Mouse (Mus musculus) forebrain, embryonic 14.5 days (tissue): ENCODE data around the gene E130208F15Rik. TPM values are rescaled to one million over a fixed set of nuclear protein-coding genes. Genes with fewer than 3 reads are reported as not detected.

Experiments used
- ATAC-seq: fragments of 200-750 bp; cut with Nextera tagmentation; 2 replicates; pipeline ENCODE4 v1.8.0; 2017; ENCODE audit warnings: mild to moderate bottlenecking, moderate library complexity
- DNase-seq: peaks from one replicate; pipeline ENCODE4 v3.0.0-alpha.2; 2015; ENCODE audit warnings: low spot score
- H3K27ac ChIP-seq: fragments of 300-500 bp; sonication (generic); 2 replicates; pipeline ENCODE4 v1.5.1; 2014; ENCODE audit warnings: low read depth, mild to moderate bottlenecking, control low read depth, low read length, moderate library complexity
- H3K27me3 ChIP-seq: fragments of 300-500 bp; sonication (generic); replicated peaks from 2 replicates; pipeline ENCODE4 v1.6.1; 2014; ENCODE audit warnings: low read length, control low read depth, mixed read lengths; ENCODE audit not compliant: control insufficient read depth, insufficient read depth
- H3K36me3 ChIP-seq: fragments of 300-500 bp; sonication (generic); 2 replicates; pipeline ENCODE4 v1.6.1; 2014; ENCODE audit warnings: low read length, control low read depth; ENCODE audit not compliant: control insufficient read depth, insufficient read depth
- H3K4me1 ChIP-seq: fragments of 300-500 bp; sonication (generic); 2 replicates; pipeline ENCODE4 v1.6.1; 2014; ENCODE audit warnings: antibody characterized with exemption, low read length, control low read depth; ENCODE audit not compliant: control insufficient read depth, insufficient read depth
- H3K4me2 ChIP-seq: fragments of 300-500 bp; sonication (generic); 2 replicates; pipeline ENCODE4 v1.6.1; 2014; ENCODE audit warnings: mild to moderate bottlenecking, control low read depth, low read length
- H3K4me3 ChIP-seq: fragments of 300-500 bp; sonication (generic); 2 replicates; pipeline ENCODE4 v1.5.1; 2014; ENCODE audit warnings: low read depth, low read length, control low read depth
- H3K9ac ChIP-seq: fragments of 300-500 bp; sonication (generic); 2 replicates; pipeline ENCODE4 v1.6.1; 2014; ENCODE audit warnings: mild to moderate bottlenecking, low read length, control low read depth, moderate library complexity
- H3K9me3 ChIP-seq: fragments of 300-500 bp; sonication (generic); replicated peaks from 2 replicates; pipeline ENCODE4 v1.6.1; 2016; ENCODE audit warnings: low read length, control low read depth, mixed read lengths; ENCODE audit not compliant: control insufficient read depth
- WGBS: fragments of 180-500 bp; shearing (Covaris S2); extraction: QIAGEN DNeasy Blood & Tissue Kit; methylation state at CpG from one replicate; pipeline ENCODE4 v1.1.7; 2014; 5-methylcytosine and 5-hydroxymethylcytosine counted together
- polyA plus RNA-seq: library from polyadenylated mRNA; unstranded; fragments of >200 nt; fragmentation: Nextera tagmentation; extraction: Ambion mirVana; gene quantifications from 2 replicates; pipeline ENCODE4 v1.2.1, GENCODE M21; 2014

E130208F15Rik gene
- polyA plus RNA-seq, 1 experiment from 2014 or later, result not detected

DNA sequence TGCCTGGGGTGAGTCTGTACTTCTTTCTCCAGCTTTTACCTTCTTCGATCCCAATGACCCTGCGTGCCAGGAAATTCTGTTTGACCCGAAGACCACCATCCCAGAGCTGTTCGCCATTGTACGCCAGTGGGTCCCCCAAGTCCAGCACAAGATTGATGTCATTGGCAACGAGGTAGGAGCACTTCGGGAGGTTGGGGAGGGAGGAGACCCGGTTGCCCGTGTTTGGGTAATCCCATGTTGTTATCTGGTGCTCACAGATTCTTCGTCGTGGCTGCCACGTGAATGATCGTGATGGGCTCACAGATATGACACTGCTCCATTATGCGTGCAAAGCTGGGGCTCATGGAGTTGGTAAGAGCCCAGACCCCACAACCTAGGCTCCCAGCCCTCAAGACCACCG, 24.7 kb upstream of the E130208F15Rik start:
- peaks cover 13% of the 10 kb centered on the region for H3K4me1 ChIP-seq
- ATAC-seq (no peak), DNase-seq (no peak)
- no peak overlapping the region for H3K9ac ChIP-seq
- no peaks in the 10 kb centered on the region for H3K27me3 ChIP-seq
- H3K4me3 ChIP-seq, result no peak overlapping the region
- no peaks in the 10 kb centered on the region for H3K9me3 ChIP-seq
- peaks cover 82% of the 10 kb centered on the region for H3K36me3 ChIP-seq
- H3K4me2 ChIP-seq, result no peak overlapping the region
- 95% methylated on average over 15 of the region's 15 CpGs for WGBS
- H3K27ac ChIP-seq, result no peak overlapping the region

DNA sequence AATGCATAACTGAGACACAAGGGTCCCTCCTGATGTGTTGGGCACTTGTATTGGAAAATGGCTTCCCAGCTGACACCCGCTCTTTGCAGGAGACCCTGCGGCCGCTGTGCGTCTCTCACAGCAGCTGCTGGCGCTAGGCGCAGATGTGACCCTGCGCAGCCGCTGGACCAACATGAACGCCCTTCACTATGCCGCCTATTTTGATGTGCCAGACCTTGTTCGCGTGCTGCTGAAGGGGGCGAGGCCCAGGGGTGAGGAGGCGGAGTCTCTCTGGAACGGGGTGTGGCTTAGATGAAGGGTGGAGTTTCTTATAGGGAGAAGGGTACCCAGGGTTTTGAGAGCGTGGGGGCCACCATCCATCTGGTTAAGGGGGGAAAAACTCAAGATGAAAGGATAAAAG, 24.3 kb upstream of the E130208F15Rik start:
- 82% methylated on average over 16 of the region's 16 CpGs for WGBS
- DNase-seq, result no peak
- Histone ChIP-seq H3K9ac (no peak overlapping the region), H3K9me3 (no peaks in the 10 kb centered on the region), H3K27ac (no peak overlapping the region), H3K4me2 (no peak overlapping the region), H3K4me1 (peaks cover 11% of the 10 kb centered on the region), H3K27me3 (no peaks in the 10 kb centered on the region), H3K36me3 (peaks cover 87% of the 10 kb centered on the region), H3K4me3 (no peak overlapping the region)
- ATAC-seq, result no peak

DNA sequence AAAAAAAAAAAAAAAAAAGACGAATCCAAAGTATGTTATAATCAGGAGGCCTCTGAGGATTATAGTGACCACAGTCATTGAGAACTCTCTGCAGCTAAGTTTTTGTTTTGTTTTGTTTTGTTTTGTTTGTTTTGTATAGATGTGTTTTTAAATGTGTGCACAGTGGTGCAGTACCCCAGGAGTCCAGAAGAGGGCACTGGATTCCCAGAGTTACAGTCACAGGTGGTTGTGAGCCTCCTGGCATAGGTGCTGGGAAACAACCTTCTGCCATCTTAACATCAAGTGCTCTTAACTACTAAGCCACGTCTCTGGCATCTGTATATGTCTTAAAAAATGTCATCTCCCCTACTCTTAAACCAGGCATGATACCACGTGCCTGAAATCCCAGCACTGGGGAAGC, 20.6 kb upstream of the E130208F15Rik start:
- no peaks in the 10 kb centered on the region for H3K27me3 ChIP-seq
- WGBS, result 50% methylated on average over 3 of the region's 3 CpGs
- no peaks in the 10 kb centered on the region for H3K4me1 ChIP-seq
- no peak overlapping the region for H3K4me2 ChIP-seq
- peaks cover 88% of the 10 kb centered on the region for H3K36me3 ChIP-seq
- ATAC-seq (0 out of 2 replicates have a peak, but pooled peaks have one; percentile 16), DNase-seq (peak; percentile 59)
- no peak overlapping the region for H3K27ac ChIP-seq
- H3K9me3 ChIP-seq, result no peaks in the 10 kb centered on the region
- H3K4me3 ChIP-seq, result no peak overlapping the region
- no peak overlapping the region for H3K9ac ChIP-seq

DNA sequence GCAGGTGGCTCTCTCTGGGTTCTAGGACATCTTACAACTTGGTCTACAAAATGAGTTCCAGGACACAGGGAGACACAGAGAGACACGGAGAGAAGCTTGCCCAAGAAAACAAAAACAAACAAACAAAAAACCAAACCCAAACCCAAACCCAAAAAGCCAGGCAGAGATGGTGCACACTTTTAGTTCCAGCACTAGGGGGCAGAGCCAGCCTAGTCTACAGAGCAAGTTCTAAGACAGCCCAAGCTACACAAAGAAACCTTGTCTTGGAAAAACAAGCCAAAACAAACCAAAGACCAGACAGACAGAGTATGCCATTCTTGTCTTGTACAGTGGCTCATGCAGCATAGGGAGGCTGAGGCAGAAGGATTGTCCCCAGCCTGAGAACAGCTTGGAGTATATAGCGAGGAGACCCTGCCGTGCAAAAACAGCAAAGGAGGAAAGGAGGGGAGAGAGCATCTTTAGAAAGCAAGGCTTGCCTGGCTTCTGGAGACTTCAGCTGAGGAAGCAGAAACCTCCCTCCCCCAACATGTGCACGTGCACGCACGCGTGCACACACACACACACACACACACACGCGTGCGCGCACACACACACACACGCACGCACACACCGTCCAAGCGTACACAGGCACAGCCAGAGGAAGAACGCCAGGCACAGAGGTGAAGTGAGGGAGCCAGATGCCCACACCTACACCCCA, 15.3 kb upstream of the E130208F15Rik start:
- Histone ChIP-seq H3K9me3 (no peaks in the 10 kb centered on the region), H3K27ac (no peak overlapping the region), H3K36me3 (peaks cover 54% of the 10 kb centered on the region), H3K4me2 (no peak overlapping the region), H3K4me1 (peaks cover 6% of the 10 kb centered on the region), H3K9ac (no peak overlapping the region), H3K27me3 (no peaks in the 10 kb centered on the region), H3K4me3 (no peak overlapping the region)
- WGBS, result 95% methylated on average over 16 of the region's 16 CpGs
- DNase-seq, result peak; percentile 41
- ATAC-seq, result no peak

DNA sequence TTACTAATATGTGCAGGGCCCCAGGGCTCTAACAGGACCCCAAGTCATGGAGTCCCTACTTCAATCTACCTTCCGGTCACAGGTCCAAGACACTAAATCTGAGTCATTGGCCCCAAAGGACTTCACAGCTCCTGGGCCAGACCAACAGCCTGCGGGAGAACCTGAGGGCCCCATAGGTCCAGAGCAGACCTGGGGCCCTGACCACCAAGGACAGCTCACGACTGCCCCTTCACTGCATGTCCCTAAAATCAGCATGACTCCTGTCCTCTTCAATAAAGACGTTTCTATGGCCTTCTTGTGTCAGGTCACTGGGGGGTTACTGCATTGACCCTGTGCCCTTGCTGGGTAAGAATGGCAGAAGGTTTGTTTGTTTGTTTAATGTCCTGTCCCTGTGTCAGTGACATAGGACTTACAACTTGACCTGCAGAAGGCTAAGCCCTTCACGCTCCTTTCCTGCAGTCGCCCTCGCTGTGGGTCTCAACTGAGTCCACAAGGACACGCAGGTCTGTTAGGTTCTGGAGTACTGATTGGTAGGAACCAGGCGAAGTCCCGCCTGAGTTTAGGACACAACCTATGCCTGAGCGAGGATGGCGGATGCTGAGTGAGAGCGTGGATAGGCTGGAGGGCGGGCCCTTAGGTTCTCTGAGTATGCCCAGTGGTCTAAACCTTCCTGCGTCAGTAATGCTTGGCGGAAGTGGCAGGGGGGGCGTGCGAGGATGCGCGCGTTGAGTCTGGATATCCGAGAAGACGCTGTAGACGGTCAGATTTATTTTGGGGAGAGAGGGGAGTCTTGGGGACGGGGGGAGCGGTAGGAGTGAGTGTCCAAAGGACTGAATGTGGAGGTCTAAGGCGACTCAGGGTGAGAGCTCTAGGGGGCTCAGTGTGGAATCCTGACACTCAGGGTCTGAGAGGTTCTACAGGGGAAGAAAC, 13.2 kb upstream of the E130208F15Rik start, which contains the start of gene Alkbh6:
Alkbh6 (plus strand) TSS at position 642 of the 930 bp plus-strand sequence.
- Histone ChIP-seq H3K4me3 (peak within 1 kb of the TSS; percentile 54), H3K9me3 (no peaks in the 10 kb centered on the region), H3K4me2 (peak within 1 kb of the TSS; percentile 92), H3K9ac (peak within 1 kb of the TSS; percentile 77), H3K27me3 (no peaks in the 10 kb centered on the region), H3K4me1 (peaks cover 6% of the 10 kb centered on the region), H3K36me3 (peaks cover 44% of the 10 kb centered on the region), H3K27ac (peak within 1 kb of the TSS; percentile 28; the same call in 1 of the 2 replicates)
- DNase-seq, result peak; percentile 98
- peak; percentile 100 for ATAC-seq
- 5% methylated on average over 27 of the region's 27 CpGs for WGBS

DNA sequence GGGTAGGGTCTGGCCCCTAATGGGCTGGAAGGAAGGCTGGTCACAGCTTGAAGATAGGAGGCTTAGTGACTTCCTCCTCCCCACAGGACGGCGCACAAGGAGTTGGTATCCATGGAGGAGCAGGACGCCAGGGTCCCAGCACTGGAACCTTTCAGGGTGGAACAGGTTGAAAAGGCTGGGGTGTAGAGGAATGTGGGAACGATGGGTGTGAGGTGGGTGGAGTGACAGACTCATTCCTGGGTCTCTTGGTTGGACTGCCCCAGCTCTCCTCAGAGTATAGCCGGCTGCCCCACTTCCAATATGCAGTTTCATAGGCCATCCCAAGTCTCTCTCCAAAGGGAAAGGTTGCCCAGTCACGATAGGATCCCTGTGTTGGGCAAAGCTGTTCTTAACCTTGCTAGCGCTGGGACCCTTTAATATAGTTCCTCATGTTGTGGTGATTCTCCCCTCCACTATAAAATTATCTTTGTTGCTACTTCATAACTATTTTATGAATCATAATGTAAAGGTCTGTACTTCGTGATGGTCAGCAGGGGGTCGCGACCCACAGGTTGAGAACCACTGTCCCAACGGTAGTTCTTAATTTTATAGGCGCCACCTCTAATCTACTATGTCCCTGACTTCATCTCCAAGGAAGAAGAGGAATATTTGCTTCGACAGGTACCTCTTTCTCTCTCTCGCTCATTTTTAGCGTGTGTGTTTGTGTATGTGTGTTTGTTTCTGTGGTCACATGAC, 12.0 kb upstream of the E130208F15Rik start:
- H3K36me3 ChIP-seq, result peaks cover 38% of the 10 kb centered on the region
- H3K27me3 ChIP-seq, result no peaks in the 10 kb centered on the region
- peak overlapping the region; percentile 92 for H3K4me2 ChIP-seq
- H3K4me1 ChIP-seq, result peaks cover 6% of the 10 kb centered on the region
- H3K27ac ChIP-seq, result no peak overlapping the region
- peak overlapping the region; percentile 54 for H3K4me3 ChIP-seq
- peak overlapping the region; percentile 77 for H3K9ac ChIP-seq
- no peak for ATAC-seq
- WGBS, result 70% methylated on average over 15 of the region's 15 CpGs
- DNase-seq, result no peak
- no peaks in the 10 kb centered on the region for H3K9me3 ChIP-seq

DNA sequence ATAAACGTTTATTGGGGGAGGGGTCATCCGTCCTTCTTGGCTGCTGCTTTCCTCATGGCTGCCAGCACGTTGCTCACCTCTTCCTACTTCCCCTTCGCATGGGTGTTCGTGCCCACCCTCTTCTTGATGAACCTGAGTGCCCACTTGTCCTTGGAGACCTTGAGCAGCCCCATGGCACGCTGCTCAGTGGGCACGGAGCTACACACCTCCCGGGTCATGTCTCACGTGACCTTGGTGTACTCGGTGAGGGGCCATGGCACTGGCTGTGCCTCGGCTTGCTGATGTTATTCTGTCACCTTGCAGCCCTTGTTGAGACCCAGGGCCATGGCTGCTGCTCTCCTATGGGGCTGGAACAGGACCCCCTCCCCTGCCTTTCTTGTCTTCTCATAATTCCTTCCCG, 11.4 kb upstream of the E130208F15Rik start:
- Histone ChIP-seq H3K36me3 (peaks cover 35% of the 10 kb centered on the region), H3K4me3 (no peak overlapping the region), H3K27me3 (no peaks in the 10 kb centered on the region), H3K9ac (no peak overlapping the region), H3K27ac (no peak overlapping the region), H3K4me1 (peaks cover 6% of the 10 kb centered on the region), H3K9me3 (no peaks in the 10 kb centered on the region), H3K4me2 (no peak overlapping the region)
- 88% methylated on average over 12 of the region's 12 CpGs for WGBS
- DNase-seq, result no peak
- no peak for ATAC-seq

DNA sequence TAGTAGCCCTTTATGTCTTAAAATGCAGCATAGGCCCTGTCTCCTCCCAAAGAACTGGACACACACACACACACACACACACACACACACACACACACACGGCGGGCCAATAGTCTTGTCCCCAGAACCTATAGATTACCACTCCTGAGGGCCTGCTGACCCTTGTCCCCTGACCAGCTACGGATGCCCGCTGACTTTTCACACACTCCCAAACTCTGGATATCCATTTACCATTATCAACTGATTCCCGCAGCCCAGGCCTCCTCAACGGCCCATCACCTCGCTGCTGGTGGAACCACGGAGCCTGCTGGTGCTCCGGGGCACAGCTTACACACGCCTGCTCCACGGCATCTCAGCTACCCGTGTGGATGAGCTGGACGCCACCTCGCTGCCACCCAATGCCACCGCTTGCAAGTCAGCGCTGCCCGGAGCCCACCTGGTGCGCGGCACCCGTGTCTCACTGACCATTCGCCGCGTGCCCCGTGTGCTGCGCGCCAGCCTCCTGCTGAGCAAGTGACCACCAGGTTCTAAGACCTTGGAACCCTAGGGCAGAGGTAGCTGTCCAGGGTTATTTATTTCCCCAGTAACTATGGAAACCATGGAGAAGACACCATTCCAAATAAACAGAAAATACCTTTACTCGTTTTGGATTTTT, 7.7 kb upstream of the E130208F15Rik start:
- H3K4me2 ChIP-seq, result no peak overlapping the region
- H3K27ac ChIP-seq, result no peak overlapping the region
- 0 out of 2 replicates have a peak, but pooled peaks cover 11% of the 10 kb centered on the region for H3K36me3 ChIP-seq
- H3K27me3 ChIP-seq, result no peaks in the 10 kb centered on the region
- DNase-seq, result no peak
- H3K9ac ChIP-seq, result no peak overlapping the region
- H3K4me3 ChIP-seq, result no peak overlapping the region
- peaks cover 6% of the 10 kb centered on the region for H3K4me1 ChIP-seq
- ATAC-seq, result no peak
- WGBS, result 55% methylated on average over 27 of the region's 27 CpGs
- H3K9me3 ChIP-seq, result no peaks in the 10 kb centered on the region
